Mouse (Mus musculus): ENCODE data around the gene Zfp800.

Zfp800 gene

DNA sequence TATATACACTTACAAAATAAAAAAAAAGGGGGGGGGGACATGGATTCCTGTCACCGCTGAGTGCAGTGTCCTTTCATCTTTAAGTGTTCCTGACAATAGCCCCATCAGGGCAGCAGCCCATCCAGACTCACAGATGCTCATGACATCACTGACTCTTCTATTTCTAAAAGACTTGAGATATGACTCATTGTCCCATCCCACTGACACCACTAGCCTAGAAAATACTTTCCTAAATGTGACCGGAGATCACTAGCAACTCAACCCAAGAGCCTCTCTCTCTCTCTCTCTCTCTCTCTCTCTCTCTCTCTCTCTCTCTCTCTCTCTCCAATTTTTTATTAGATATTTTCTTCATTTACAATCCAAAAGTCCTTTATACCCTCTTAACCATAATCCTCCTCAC, 205.9 kb downstream of the Zfp800 start:
- DNase-seq, result no peak
